Mouse (Mus musculus) lung, embryonic 15.5 days (tissue): Measurements from ENCODE around the gene Klf1. TPM values are rescaled to one million over a fixed set of nuclear protein-coding genes. Genes with fewer than 3 reads are reported as not detected.

ENCODE experiments used
- ATAC-seq: fragments of 200-750 bp; cut with Nextera tagmentation; 2 replicates; pipeline ENCODE4 v1.8.0; 2017; ENCODE audit warnings: moderate number of reproducible peaks, borderline replicate concordance; ENCODE audit not compliant: low FRiP score, low TSS enrichment; ENCODE audit errors: extremely low read depth
- H3K27ac ChIP-seq: fragments of 300-500 bp; sonication (generic); 2 replicates; pipeline ENCODE4 v1.5.1; 2015; ENCODE audit warnings: moderate library complexity, mild to moderate bottlenecking, inconsistent platforms
- H3K27me3 ChIP-seq: fragments of 300-500 bp; sonication (generic); 2 replicates; pipeline ENCODE4 v1.6.1; 2015; ENCODE audit warnings: inconsistent platforms
- H3K36me3 ChIP-seq: fragments of 300-500 bp; sonication (generic); 2 replicates; pipeline ENCODE4 v1.6.1; 2015; ENCODE audit warnings: inconsistent platforms
- H3K4me1 ChIP-seq: fragments of 300-500 bp; sonication (generic); 2 replicates; pipeline ENCODE4 v1.6.1; 2015; ENCODE audit warnings: inconsistent platforms
- H3K4me2 ChIP-seq: fragments of 300-500 bp; sonication (generic); 2 replicates; pipeline ENCODE4 v1.6.1; 2015; ENCODE audit warnings: inconsistent platforms, mild to moderate bottlenecking, moderate library complexity
- H3K4me3 ChIP-seq: fragments of 300-500 bp; sonication (generic); 2 replicates; pipeline ENCODE4 v1.5.1; 2015; ENCODE audit warnings: mild to moderate bottlenecking, inconsistent platforms
- H3K9ac ChIP-seq: fragments of 300-500 bp; sonication (generic); 2 replicates; pipeline ENCODE4 v1.6.1; 2015; ENCODE audit warnings: inconsistent platforms
- H3K9me3 ChIP-seq: fragments of 300-500 bp; sonication (generic); 2 replicates; pipeline ENCODE4 v1.6.1; 2016; ENCODE audit warnings: inconsistent platforms
- WGBS: fragments of 180-500 bp; shearing (Covaris S2); methylation state at CpG from one replicate; pipeline ENCODE4 v1.1.7; 2015; 5-methylcytosine and 5-hydroxymethylcytosine counted together
- polyA plus RNA-seq: library from polyadenylated mRNA; unstranded; fragments of >200 nt; fragmentation: Nextera tagmentation; extraction: Ambion mirVana; gene quantifications from 2 replicates; pipeline ENCODE4 v1.2.1, GENCODE M21; 2015

Gene Klf1
- polyA plus RNA-seq, 1 experiment from 2014 or later, result 1.6 TPM

GRCm38 (mm10) chr8:84918646-84919045, 16.9 kb downstream of the Klf1 start:
- Histone ChIP-seq H3K4me2 (no peak overlapping the region), H3K36me3 (no peaks in the 10 kb centered on the region; the same call in 1 of the 2 replicates), H3K4me3 (no peak overlapping the region), H3K27ac (no peak overlapping the region), H3K4me1 (no peaks in the 10 kb centered on the region), H3K9me3 (no peaks in the 10 kb centered on the region), H3K9ac (no peak overlapping the region), H3K27me3 (peaks cover 40% of the 10 kb centered on the region)
- WGBS, result 83% methylated on average over 15 of the region's 15 CpGs
- no peak for ATAC-seq

- Histone ChIP-seq H3K9ac (no peak overlapping the region), H3K27ac (no peak overlapping the region), H3K27me3 (peaks cover 31% of the 10 kb centered on the region), H3K4me2 (no peak overlapping the region), H3K4me1 (no peaks in the 10 kb centered on the region), H3K4me3 (no peak overlapping the region), H3K36me3 (no peaks in the 10 kb centered on the region; the same call in 1 of the 2 replicates), H3K9me3 (no peaks in the 10 kb centered on the region)
- 55% methylated on average over 2 of the region's 2 CpGs for WGBS
- ATAC-seq, result 0 out of 2 replicates have a peak, but pooled peaks have one; percentile 39
Measured at GRCm38 (mm10) chr8:84921596-84921995, 19.9 kb downstream of the Klf1 start.

- H3K27me3 ChIP-seq, result peaks cover 30% of the 10 kb centered on the region
- no peak for ATAC-seq
- 46% methylated on average over 7 of the region's 7 CpGs for WGBS
Measured at GRCm38 (mm10) chr8:84925557-84925956, 23.8 kb downstream of the Klf1 start.

DNA sequence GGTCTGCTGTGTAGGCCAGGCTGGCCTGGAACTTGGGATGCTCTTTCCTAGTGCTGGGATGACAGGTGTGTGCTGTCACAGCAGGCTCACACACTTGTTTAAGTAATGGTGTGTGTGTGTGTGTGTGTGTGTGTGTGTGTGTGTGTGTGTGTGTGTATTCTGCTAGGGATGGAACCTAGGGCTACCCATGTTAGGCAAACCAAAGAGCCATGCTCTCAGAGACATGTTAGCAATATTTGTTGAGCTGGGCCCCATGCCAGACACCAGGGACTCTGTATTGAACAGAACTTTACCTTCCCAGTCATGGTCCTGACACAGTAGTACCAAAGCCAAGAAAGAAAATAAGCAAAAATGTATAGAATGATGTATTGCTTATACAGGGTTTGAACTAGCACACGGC, 25.8 kb downstream of the Klf1 start:
- Histone ChIP-seq H3K4me2 (no peak overlapping the region), H3K9ac (no peak overlapping the region), H3K9me3 (no peaks in the 10 kb centered on the region), H3K4me1 (peaks cover 8% of the 10 kb centered on the region; the same call in 1 of the 2 replicates), H3K27ac (no peak overlapping the region), H3K36me3 (no peaks in the 10 kb centered on the region), H3K27me3 (peaks cover 45% of the 10 kb centered on the region), H3K4me3 (no peak overlapping the region)
- no peak for ATAC-seq
- WGBS, result 61% methylated on average over 1 of the region's 1 CpGs

More at GRCm38 (mm10) chr8:84925557-84925956, 23.8 kb downstream of the Klf1 start:
- Histone ChIP-seq H3K9ac (no peak overlapping the region), H3K4me2 (no peak overlapping the region), H3K36me3 (no peaks in the 10 kb centered on the region), H3K27ac (no peak overlapping the region), H3K4me3 (no peak overlapping the region), H3K4me1 (peaks cover 8% of the 10 kb centered on the region; the same call in 1 of the 2 replicates), H3K9me3 (no peaks in the 10 kb centered on the region)

GRCm38 (mm10) chr8:84928456-84929306, 27.0 kb downstream of the Klf1 start:
- peak overlapping the region; percentile 69 for H3K4me2 ChIP-seq
- H3K4me3 ChIP-seq, result peak overlapping the region; percentile 32
- ATAC-seq, result peak; percentile 58; the same call in 1 of the 2 replicates
- H3K4me1 ChIP-seq, result peaks cover 8% of the 10 kb centered on the region; the same call in 1 of the 2 replicates
- no peak overlapping the region for H3K9ac ChIP-seq
- H3K9me3 ChIP-seq, result no peaks in the 10 kb centered on the region
- no peak overlapping the region for H3K27ac ChIP-seq
- WGBS, result 2% methylated on average over 48 of the region's 52 CpGs
- peaks cover 44% of the 10 kb centered on the region for H3K27me3 ChIP-seq
- no peaks in the 10 kb centered on the region for H3K36me3 ChIP-seq

- Histone ChIP-seq H3K9ac (no peak overlapping the region), H3K4me1 (peaks cover 11% of the 10 kb centered on the region; the same call in 1 of the 2 replicates), H3K4me3 (no peak overlapping the region), H3K36me3 (no peaks in the 10 kb centered on the region), H3K27ac (no peak overlapping the region), H3K27me3 (peaks cover 60% of the 10 kb centered on the region), H3K4me2 (no peak overlapping the region), H3K9me3 (no peaks in the 10 kb centered on the region)
- 82% methylated on average over 13 of the region's 13 CpGs for WGBS
- ATAC-seq, result no peak
Measured at GRCm38 (mm10) chr8:84930582-84930981, 28.9 kb downstream of the Klf1 start.

- Histone ChIP-seq H3K9me3 (no peaks in the 10 kb centered on the region), H3K27ac (no peak overlapping the region), H3K9ac (no peak overlapping the region), H3K4me2 (no peak overlapping the region), H3K36me3 (no peaks in the 10 kb centered on the region), H3K4me3 (no peak overlapping the region), H3K4me1 (peaks cover 16% of the 10 kb centered on the region), H3K27me3 (peaks cover 89% of the 10 kb centered on the region)
- ATAC-seq, result no peak
- 76% methylated on average over 16 of the region's 16 CpGs for WGBS
Measured at GRCm38 (mm10) chr8:84933767-84934559, 32.2 kb downstream of the Klf1 start.

- Histone ChIP-seq H3K4me2 (no peak overlapping the region), H3K4me3 (no peak overlapping the region), H3K27ac (no peak overlapping the region), H3K9me3 (no peaks in the 10 kb centered on the region), H3K9ac (no peak overlapping the region), H3K36me3 (no peaks in the 10 kb centered on the region), H3K27me3 (peaks cover 86% of the 10 kb centered on the region), H3K4me1 (peaks cover 12% of the 10 kb centered on the region)
- WGBS, result under 1% methylated on average over 15 of the region's 15 CpGs
- ATAC-seq, result no peak
Measured at GRCm38 (mm10) chr8:84934860-84935259, 33.1 kb downstream of the Klf1 start.

DNA sequence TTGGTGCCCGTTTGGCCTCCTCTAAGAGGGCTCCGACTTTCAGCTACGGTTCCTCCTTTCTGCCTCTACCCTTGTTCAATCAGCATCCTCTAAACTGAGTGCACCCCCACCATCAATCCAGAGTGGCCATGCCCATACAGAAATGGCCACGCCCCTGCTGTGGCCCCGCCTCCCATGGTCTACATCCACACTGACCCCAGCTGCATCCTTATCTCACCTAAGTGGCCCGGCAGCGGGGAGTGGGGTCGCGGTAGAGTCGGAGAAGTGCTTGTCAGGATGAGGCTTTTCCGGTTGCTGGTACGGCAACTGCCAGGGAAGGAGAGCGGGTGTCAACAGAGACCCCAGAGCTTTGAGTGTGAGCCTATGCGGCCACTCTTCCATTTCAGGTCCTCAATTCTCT, 33.8 kb downstream of the Klf1 start:
- WGBS, result 4% methylated on average over 14 of the region's 14 CpGs
- Histone ChIP-seq H3K27me3 (peaks cover 80% of the 10 kb centered on the region), H3K27ac (no peak overlapping the region), H3K9ac (no peak overlapping the region), H3K4me3 (no peak overlapping the region), H3K9me3 (no peaks in the 10 kb centered on the region), H3K4me1 (peaks cover 12% of the 10 kb centered on the region), H3K36me3 (no peaks in the 10 kb centered on the region), H3K4me2 (no peak overlapping the region)
- peak; percentile 48; the same call in 1 of the 2 replicates for ATAC-seq

GRCm38 (mm10) chr8:84936041-84936961, 34.6 kb downstream of the Klf1 start:
- peak overlapping the region; percentile 64 for H3K4me2 ChIP-seq
- 22% methylated on average over 23 of the region's 23 CpGs for WGBS
- no peak for ATAC-seq
- H3K27ac ChIP-seq, result no peak overlapping the region
- peak overlapping the region; percentile 32 for H3K4me3 ChIP-seq
- peaks cover 76% of the 10 kb centered on the region for H3K27me3 ChIP-seq
- H3K36me3 ChIP-seq, result no peaks in the 10 kb centered on the region
- peaks cover 12% of the 10 kb centered on the region for H3K4me1 ChIP-seq
- no peaks in the 10 kb centered on the region for H3K9me3 ChIP-seq
- no peak overlapping the region for H3K9ac ChIP-seq

GRCm38 (mm10) chr8:84936962-84937546, 35.3 kb downstream of the Klf1 start, which contains the start of gene Mast1:
Gene Mast1 (minus strand): TSS chr8:84937359.
- H3K4me3 ChIP-seq, result peak within 1 kb of the TSS; percentile 32
- ATAC-seq, result no peak; the same call in 1 of the 2 replicates
- WGBS, result under 1% methylated on average over 47 of the region's 50 CpGs
- H3K27ac ChIP-seq, result no peak within 1 kb of the TSS
- H3K4me2 ChIP-seq, result peak within 1 kb of the TSS; percentile 64
- H3K4me1 ChIP-seq, result peaks cover 12% of the 10 kb centered on the region
- H3K9me3 ChIP-seq, result no peaks in the 10 kb centered on the region
- peaks cover 75% of the 10 kb centered on the region for H3K27me3 ChIP-seq
- no peak within 1 kb of the TSS for H3K9ac ChIP-seq
- H3K36me3 ChIP-seq, result no peaks in the 10 kb centered on the region
